Mouse (Mus musculus): Measurements from ENCODE around the gene Lmna. TPM values are rescaled to one million over a fixed set of nuclear protein-coding genes. Genes with fewer than 3 reads are reported as not detected.

Lmna gene
- polyA plus RNA-seq, 1 experiment from 2014 or later = 22.8 TPM

DNA sequence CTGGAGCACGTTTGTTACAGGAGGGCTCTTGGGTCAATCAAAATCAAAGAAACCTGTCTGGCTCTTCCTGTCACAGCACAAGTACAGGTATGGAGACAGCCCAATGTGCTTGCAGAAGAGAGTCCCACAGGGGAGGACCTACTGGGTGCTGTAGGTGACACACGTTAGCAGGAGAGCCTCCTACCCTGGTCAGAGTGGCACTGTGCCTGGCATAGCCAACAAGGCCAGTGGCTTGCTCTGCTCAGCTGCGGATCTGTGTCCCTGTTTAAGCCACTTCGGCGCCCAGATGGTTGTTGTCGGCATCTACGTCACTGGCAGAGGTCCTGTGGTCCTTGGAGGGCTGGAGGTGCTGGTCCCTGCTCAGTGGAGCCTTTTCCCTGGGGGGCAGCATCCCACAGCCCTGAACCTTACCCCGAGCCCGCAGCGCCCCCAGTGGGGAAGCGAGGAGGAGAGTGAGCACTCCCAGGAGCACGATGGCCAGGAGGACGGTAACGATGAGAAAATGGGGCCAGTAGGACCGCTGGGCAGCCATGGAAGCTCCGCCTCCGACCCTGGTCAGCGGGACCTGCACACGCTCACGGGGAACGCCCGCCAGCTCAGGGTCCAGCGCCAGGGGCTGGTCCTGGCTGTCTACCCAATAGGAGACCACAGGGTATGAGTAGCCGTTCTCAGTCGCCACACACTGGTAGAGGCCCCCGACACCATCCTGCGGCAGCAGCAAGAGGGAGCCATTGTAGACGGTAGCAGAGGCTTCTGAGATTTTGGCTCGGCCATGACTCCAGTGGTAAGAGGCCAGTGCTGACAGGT is 73.2 kb downstream of the Lmna start:
- peak overlapping the region; percentile 49 for H3K4me2 ChIP-seq (replicated peaks; ENCODE audit: low read depth, low read length)
- no peaks in the 10 kb centered on the region for H3K36me3 ChIP-seq (ENCODE audit: control insufficient read depth, insufficient read depth, low read length)
- H3K4me3 ChIP-seq (ENCODE audit: low read depth, low read length) = peak overlapping the region; percentile 24; the same call in 1 of the 2 replicates
- H3K4me1 ChIP-seq (replicated peaks; ENCODE audit: control insufficient read depth, insufficient read depth, low read length) = peaks cover 4% of the 10 kb centered on the region; the same call in 1 of the 2 replicates
- WGBS = 7% methylated on average over 28 of the region's 29 CpGs
- ATAC-seq (ENCODE audit: low FRiP score) = peak; percentile 84
- peak; percentile 81 for DNase-seq (ENCODE audit: low spot score)
- H3K9me3 ChIP-seq (ENCODE audit: control insufficient read depth, low read length) = no peaks in the 10 kb centered on the region
- 0 out of 2 replicates have a peak overlapping the region, but pooled peaks have one; percentile 4 for H3K27ac ChIP-seq (ENCODE audit: low read depth, low read length)
- H3K9ac ChIP-seq (ENCODE audit: low read depth, low read length) = peak overlapping the region; percentile 41; the same call in 1 of the 2 replicates
- H3K27me3 ChIP-seq (ENCODE audit: control insufficient read depth, insufficient read depth, low read length) = no peaks in the 10 kb centered on the region

DNA sequence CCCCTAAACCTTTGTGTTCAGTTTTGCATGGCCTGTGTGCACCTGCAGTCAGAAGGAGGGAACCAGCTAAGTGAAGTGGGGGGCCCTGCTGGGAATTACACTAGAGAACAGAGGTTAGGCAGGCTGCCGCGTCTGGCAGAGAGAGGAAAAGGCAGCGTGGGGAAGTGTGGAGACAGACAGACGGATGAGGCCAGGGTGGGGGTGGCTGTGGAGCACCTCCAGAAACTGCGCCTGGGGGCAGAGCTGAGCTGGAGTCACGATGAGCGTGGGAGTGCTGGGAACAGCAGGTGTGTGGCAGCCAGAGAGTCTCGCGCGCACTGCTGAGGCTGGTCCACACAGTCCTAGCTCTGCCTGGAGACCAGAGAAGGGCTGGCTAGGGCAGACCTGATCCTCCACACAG is 74.2 kb downstream of the Lmna start:
- 57% methylated on average over 10 of the region's 10 CpGs for WGBS
- H3K4me1 ChIP-seq (replicated peaks; ENCODE audit: control insufficient read depth, insufficient read depth, low read length) = peaks cover 4% of the 10 kb centered on the region; the same call in 1 of the 2 replicates
- H3K27ac ChIP-seq (ENCODE audit: low read depth, low read length) = no peak overlapping the region
- no peak overlapping the region for H3K4me2 ChIP-seq (replicated peaks; ENCODE audit: low read depth, low read length)
- no peaks in the 10 kb centered on the region for H3K36me3 ChIP-seq (ENCODE audit: control insufficient read depth, insufficient read depth, low read length)
- ATAC-seq (ENCODE audit: low FRiP score) (no peak), DNase-seq (ENCODE audit: low spot score) (no peak)
- no peak overlapping the region for H3K9ac ChIP-seq (ENCODE audit: low read depth, low read length)
- H3K27me3 ChIP-seq (ENCODE audit: control insufficient read depth, insufficient read depth, low read length) = no peaks in the 10 kb centered on the region
- no peaks in the 10 kb centered on the region for H3K9me3 ChIP-seq (ENCODE audit: control insufficient read depth, low read length)
- no peak overlapping the region for H3K4me3 ChIP-seq (ENCODE audit: low read depth, low read length)

MicroRNA genes within 50 kb of the gene (microRNA counts, 519-probe panel; counts per million panel counts)
- not detected for microRNA mmu-miR-1905

Other genes starting within 250 kb of the Lmna start
- gene Gm38392, start 222.7 kb downstream of the Lmna start, polyA plus RNA-seq (2014; fragmentation: Nextera tagmentation; extraction: Ambion mirVana) = 0.20 and 0.49 TPM in 2 replicates
- gene Tsacc, start 213.0 kb downstream of the Lmna start, polyA plus RNA-seq (2014; fragmentation: Nextera tagmentation; extraction: Ambion mirVana) = 8.1 and 8.6 TPM in 2 replicates
- gene Cct3, start 212.8 kb downstream of the Lmna start, polyA plus RNA-seq (2014; fragmentation: Nextera tagmentation; extraction: Ambion mirVana) = 736 and 767 TPM in 2 replicates
- gene Glmp, start 184.9 kb downstream of the Lmna start, polyA plus RNA-seq (2014; fragmentation: Nextera tagmentation; extraction: Ambion mirVana) = 69.4 and 71.5 TPM in 2 replicates
- gene Tmem79, start 173.8 kb downstream of the Lmna start, polyA plus RNA-seq (2014; fragmentation: Nextera tagmentation; extraction: Ambion mirVana) = 1.7 TPM in 2 replicates
- gene Smg5, start 173.7 kb downstream of the Lmna start, polyA plus RNA-seq (2014; fragmentation: Nextera tagmentation; extraction: Ambion mirVana) = 42.0 and 44.5 TPM in 2 replicates
- gene Paqr6, start 145.4 kb downstream of the Lmna start, polyA plus RNA-seq (2014; fragmentation: Nextera tagmentation; extraction: Ambion mirVana) = 1.3 and 1.6 TPM in 2 replicates
- 0.26 TPM in 1 of 2 replicates, not detected in the other for gene Bglap3, start 137.2 kb downstream of the Lmna start, polyA plus RNA-seq (2014; fragmentation: Nextera tagmentation; extraction: Ambion mirVana)
- gene Bglap2, start 131.3 kb downstream of the Lmna start, polyA plus RNA-seq (2014; fragmentation: Nextera tagmentation; extraction: Ambion mirVana) = not detected in 2 replicates
- not detected in 2 replicates for gene Bglap, start 125.5 kb downstream of the Lmna start, polyA plus RNA-seq (2014; fragmentation: Nextera tagmentation; extraction: Ambion mirVana)
- gene Pmf1, start 99.6 kb downstream of the Lmna start, polyA plus RNA-seq (2014; fragmentation: Nextera tagmentation; extraction: Ambion mirVana) = 108 and 109 TPM in 2 replicates
- gene Slc25a44, start 84.8 kb downstream of the Lmna start, polyA plus RNA-seq (2014; fragmentation: Nextera tagmentation; extraction: Ambion mirVana) = 22.1 and 23.7 TPM in 2 replicates
- 5.7 and 7.8 TPM in 2 replicates for gene Sema4a, start 48.8 kb downstream of the Lmna start, polyA plus RNA-seq (2014; fragmentation: Nextera tagmentation; extraction: Ambion mirVana)
- gene Mex3a, start 22.4 kb upstream of the Lmna start, polyA plus RNA-seq (2014; fragmentation: Nextera tagmentation; extraction: Ambion mirVana) = 45.9 and 51.9 TPM in 2 replicates
- 1.1 and 1.8 TPM in 2 replicates for gene Rab25, start 38.3 kb upstream of the Lmna start, polyA plus RNA-seq (2014; fragmentation: Nextera tagmentation; extraction: Ambion mirVana)
- gene Lamtor2, start 43.1 kb upstream of the Lmna start, polyA plus RNA-seq (2014; fragmentation: Nextera tagmentation; extraction: Ambion mirVana) = 76.1 and 93.9 TPM in 2 replicates
- 62.6 and 66.3 TPM in 2 replicates for gene Ubqln4, start 43.8 kb upstream of the Lmna start, polyA plus RNA-seq (2014; fragmentation: Nextera tagmentation; extraction: Ambion mirVana)
- gene Ssr2, start 65.9 kb upstream of the Lmna start, polyA plus RNA-seq (2014; fragmentation: Nextera tagmentation; extraction: Ambion mirVana) = 152 and 169 TPM in 2 replicates
- gene Arhgef2, start 96.0 kb upstream of the Lmna start, polyA plus RNA-seq (2014; fragmentation: Nextera tagmentation; extraction: Ambion mirVana) = 149 and 181 TPM in 2 replicates
- not detected in 2 replicates for gene Rxfp4, start 143.2 kb upstream of the Lmna start, polyA plus RNA-seq (2014; fragmentation: Nextera tagmentation; extraction: Ambion mirVana)
- gene Khdc4, start 175.8 kb upstream of the Lmna start, polyA plus RNA-seq (2014; fragmentation: Nextera tagmentation; extraction: Ambion mirVana) = 103 and 105 TPM in 2 replicates
- 44.6 and 48.4 TPM in 2 replicates for gene Rit1, start 206.9 kb upstream of the Lmna start, polyA plus RNA-seq (2014; fragmentation: Nextera tagmentation; extraction: Ambion mirVana)

All from hindbrain, embryonic 11.5 days (tissue).